In genomic region chr11:67805538-67805937, GRCm38 (mm10) we compare ENCODE assay signal across 20 mouse cellular contexts. TPM values are rescaled to one million over a fixed set of nuclear protein-coding genes. Genes with fewer than 3 reads are reported as not detected.
A peak's percentile ranks its signal among the peaks of the same experiment; 100 is the strongest.
DNase-seq lines count a peak whose midpoint lies in the region; ATAC-seq and TF ChIP-seq lines count a peak whose summit lies in the region.
"Had no signal": no experiment of that assay in that cellular context is flagged by ENCODE, and none has a peak within 500 bp of the region (broad histone marks: within the 10 kb centered on the region; RNA-seq: fewer than 3 reads in every experiment).

No protein-coding gene starts in this region.

- no peaks in the 10 kb centered on the region for H3K36me3 ChIP-seq in kidney, postnatal 0 days (ENCODE audit: insufficient read depth, low read length)
- H3K36me3 ChIP-seq in kidney, embryonic 15.5 days, result no peaks in the 10 kb centered on the region
- H3K36me3 ChIP-seq in testis, adult 2 months (ENCODE audit: control insufficient read depth, insufficient read depth, low read length), result no peaks in the 10 kb centered on the region
- H3K36me3 ChIP-seq: heart, embryonic 10.5 days; limb, embryonic 15.5 days; neural tube, embryonic 12.5 days had no signal

- TF ChIP-seq CTCF in kidney, postnatal 0 days (IDR thresholded peaks at IDR 0.05; ENCODE audit: low read depth), result peak; percentile 42; the same call in 1 of the 2 replicates
- TF ChIP-seq CTCF in testis, adult 2 months (IDR thresholded peaks at IDR 0.05; ENCODE audit: control insufficient read depth, insufficient read depth, insufficient replicate concordance, low read depth, low read length), result peak; percentile 57; the same call in 1 of the 2 replicates

- H3K4me3 ChIP-seq in kidney, postnatal 0 days (replicated peaks; ENCODE audit: low read depth, low read length), result no peak overlapping the region
- H3K4me3 ChIP-seq in kidney, embryonic 15.5 days (replicated peaks), result no peak overlapping the region
- no peak overlapping the region for H3K4me3 ChIP-seq in testis, adult 2 months (ENCODE audit: control insufficient read depth, low read depth, low read length)
- H3K4me3 ChIP-seq: forebrain, embryonic 13.5 days; heart, embryonic 10.5 days; limb, embryonic 15.5 days; neural tube, embryonic 12.5 days had no signal

- no peak overlapping the region for H3K27ac ChIP-seq in kidney, postnatal 0 days
- H3K27ac ChIP-seq in kidney, embryonic 15.5 days, result no peak overlapping the region
- no peak overlapping the region for H3K27ac ChIP-seq in testis, adult 2 months (ENCODE audit: control insufficient read depth, insufficient read depth, low read depth, low read length)
- H3K27ac ChIP-seq: forebrain, embryonic 13.5 days; heart, embryonic 10.5 days; limb, embryonic 15.5 days; neural tube, embryonic 12.5 days had no signal

- no peaks in the 10 kb centered on the region for H3K9me3 ChIP-seq in kidney, postnatal 0 days (replicated peaks; ENCODE audit: low read length)
- H3K9me3 ChIP-seq in kidney, embryonic 15.5 days (replicated peaks), result no peaks in the 10 kb centered on the region
- H3K9me3 ChIP-seq: forebrain, embryonic 13.5 days; heart, embryonic 10.5 days; limb, embryonic 15.5 days; neural tube, embryonic 12.5 days had no signal

- no peak overlapping the region for H3K9ac ChIP-seq in kidney, postnatal 0 days (ENCODE audit: low read depth, low read length)
- H3K9ac ChIP-seq in kidney, embryonic 15.5 days, result no peak overlapping the region
- H3K9ac ChIP-seq: forebrain, embryonic 13.5 days; limb, embryonic 15.5 days; neural tube, embryonic 12.5 days had no signal

- no peaks in the 10 kb centered on the region for H3K4me1 ChIP-seq in kidney, postnatal 0 days (replicated peaks; ENCODE audit: insufficient read depth, low read length)
- H3K4me1 ChIP-seq in kidney, embryonic 15.5 days, result peaks cover 4% of the 10 kb centered on the region; the same call in 1 of the 2 replicates
- H3K4me1 ChIP-seq in testis, adult 2 months (ENCODE audit: control insufficient read depth, insufficient read depth, low read length), result no peaks in the 10 kb centered on the region
- H3K4me1 ChIP-seq: forebrain, embryonic 13.5 days; neural tube, embryonic 12.5 days had no signal

- no peak for ATAC-seq in kidney, postnatal 0 days (replicated peaks; ENCODE audit: low FRiP score, low read depth)
- no peak for ATAC-seq in kidney, embryonic 15.5 days (replicated peaks; ENCODE audit: low FRiP score)
- ATAC-seq: forebrain, embryonic 13.5 days; midbrain, embryonic 16.5 days had no signal

- whole genome bisulfite sequencing in kidney, postnatal 0 days, result 90% methylated on average over 1 of the region's 1 CpGs
- WGBS in kidney, embryonic 15.5 days, result 95% methylated on average over 1 of the region's 1 CpGs

- TF ChIP-seq POLR2A in testis, adult 2 months (IDR thresholded peaks at IDR 0.05; ENCODE audit: control insufficient read depth, low read depth, low read length), result no peak

- no peaks in the 10 kb centered on the region for H3K27me3 ChIP-seq in kidney, postnatal 0 days (ENCODE audit: insufficient read depth, low read length)
- no peaks in the 10 kb centered on the region for H3K27me3 ChIP-seq in kidney, embryonic 15.5 days
- no peaks in the 10 kb centered on the region for H3K27me3 ChIP-seq in testis, adult 2 months (ENCODE audit: control insufficient read depth, insufficient read depth, low read length)
- H3K27me3 ChIP-seq: forebrain, embryonic 13.5 days; limb, embryonic 15.5 days; neural tube, embryonic 12.5 days had no signal

- no peak for DNase-seq in kidney, postnatal 0 days (ENCODE audit: low spot score)
- DNase-seq in testis, postnatal 14 days (ENCODE audit: low spot score), result no peak
- DNase-seq in R1 (ENCODE audit: low read depth, low spot score), result peak; percentile 25
- no peak for DNase-seq in frontal cortex, postnatal 10 days (ENCODE audit: low spot score in 2 of 2)
- DNase-seq in layer of hippocampus, adult 8-10 months (ENCODE audit: low spot score in 2 of 2), result no peak
- DNase-seq: adrenal gland, postnatal 36 days; cerebellum, adult 11-12 months; heart, postnatal 4 days had no signal

- no peak overlapping the region for H3K4me2 ChIP-seq in kidney, postnatal 0 days (ENCODE audit: low read length)
- no peak overlapping the region for H3K4me2 ChIP-seq in kidney, embryonic 15.5 days
- H3K4me2 ChIP-seq: forebrain, embryonic 13.5 days; limb, embryonic 15.5 days; neural tube, embryonic 12.5 days had no signal

RNA-seq across cellular contexts. Expression of gene Dhrs7c, which starts 7.6 kb away (rescaled TPM):
- not detected in 2 replicates for polyA plus RNA-seq in kidney, postnatal 0 days (2015; fragmentation: Nextera tagmentation; extraction: Ambion mirVana)
- polyA plus RNA-seq in kidney, embryonic 15.5 days (2015; fragmentation: Nextera tagmentation; extraction: Ambion mirVana), result 0.87 and 2.1 TPM in 2 replicates
- polyA plus RNA-seq in testis, adult 2 months (2012; rRNA removed), result not detected in 2 replicates
- not detected for total RNA-seq in layer of hippocampus, adult 8-10 months (2022)
- total RNA-seq: adrenal gland, postnatal 36 days; ES-E14; left cerebral cortex, adult 8-10 months had no signal
- polyA plus RNA-seq: forebrain, embryonic 13.5 days; heart, embryonic 10.5 days; intestine, embryonic 14.5 days; midbrain, embryonic 16.5 days had no signal

RNA-seq across cellular contexts. Expression of gene Gsg1l2, which starts 31.1 kb away (rescaled TPM):
- not detected in 2 replicates for polyA plus RNA-seq in kidney, postnatal 0 days (2015; fragmentation: Nextera tagmentation; extraction: Ambion mirVana)
- polyA plus RNA-seq in kidney, embryonic 15.5 days (2015; fragmentation: Nextera tagmentation; extraction: Ambion mirVana), result not detected in 2 replicates
- polyA plus RNA-seq in testis, adult 2 months (2012; rRNA removed), result not detected in 2 replicates
- total RNA-seq in layer of hippocampus, adult 8-10 months (2022), result not detected
- total RNA-seq: adrenal gland, postnatal 36 days; ES-E14; gastrocnemius, adult 8-10 months; heart, postnatal 4 days; left cerebral cortex, adult 8-10 months had no signal
- polyA plus RNA-seq: embryonic facial prominence, embryonic 14.5 days; forebrain, embryonic 13.5 days; heart, embryonic 10.5 days; limb, embryonic 15.5 days; midbrain, embryonic 16.5 days; neural tube, embryonic 12.5 days had no signal

RNA-seq across cellular contexts. Expression of gene Glp2r, which starts 34.6 kb away (rescaled TPM):
- polyA plus RNA-seq in kidney, postnatal 0 days (2015; fragmentation: Nextera tagmentation; extraction: Ambion mirVana), result not detected in 2 replicates
- 0.17 and 0.19 TPM in 2 replicates for polyA plus RNA-seq in kidney, embryonic 15.5 days (2015; fragmentation: Nextera tagmentation; extraction: Ambion mirVana)
- polyA plus RNA-seq in testis, adult 2 months (2012; rRNA removed), result 0.16 and 0.73 TPM in 2 replicates
- 1 to 10 TPM; 1.7 to 2.2 (median 1.8) TPM for total RNA-seq in layer of hippocampus, adult 8-10 months (2022)
- total RNA-seq: ES-E14; heart, postnatal 4 days had no signal
- polyA plus RNA-seq: embryonic facial prominence, embryonic 14.5 days; forebrain, embryonic 13.5 days; neural tube, embryonic 12.5 days had no signal
